Mouse (Mus musculus): ENCODE data around the gene Epha3.

DNA sequence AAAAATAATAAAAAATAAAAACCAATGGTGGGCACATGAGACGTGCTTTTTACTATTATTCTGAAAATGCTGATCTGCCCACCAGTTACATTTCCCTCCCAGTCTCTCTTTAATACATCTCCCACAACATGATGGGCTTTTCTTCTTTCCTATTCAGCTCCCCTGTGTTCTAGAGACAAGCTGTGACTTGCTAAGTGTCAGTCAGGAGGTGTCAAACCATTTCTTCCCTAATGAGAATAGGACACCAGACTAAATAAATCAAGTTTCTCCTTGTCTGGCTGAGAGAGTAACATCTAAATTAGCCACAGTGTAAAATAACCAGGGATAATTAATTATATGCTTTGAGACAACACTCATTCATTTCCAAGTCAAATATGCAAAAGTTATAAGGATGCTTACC, 144.7 kb downstream of the Epha3 start:
- TF ChIP-seq GATA1 (IDR thresholded peaks at IDR 0.05; ENCODE audit: borderline replicate concordance, low read length) (no peak), FLI1 (IDR thresholded peaks at IDR 0.05; ENCODE audit: low read length) (no peak)
